Mouse (Mus musculus) hematopoietic stem cell, adult 5-6 weeks (primary cell): Measurements from ENCODE around the gene Snapc1. TPM values are rescaled to one million over a fixed set of nuclear protein-coding genes. Genes with fewer than 3 reads are reported as not detected.
A peak's percentile ranks its signal among the peaks of the same experiment; 100 is the strongest.

ENCODE experiments used
- ATAC-seq, 2 experiments: fragments of 125-278 bp in 1 of 2; replicated peaks in 1 of 2; 2 replicates each; pipeline ENCODE4 v1.8.0; 2016 to 2017; ENCODE audit warnings: inconsistent platforms in 2 of 2, mild to moderate bottlenecking in 2 of 2, moderate number of reproducible peaks in 2 of 2, low read depth in 1 of 2, moderate TSS enrichment in 1 of 2; ENCODE audit not compliant: low FRiP score in 2 of 2, poor library complexity in 2 of 2, severe bottlenecking in 2 of 2, insufficient read depth in 1 of 2, low TSS enrichment in 1 of 2
- total RNA-seq: library from RNA; stranded (forward); fragments of 172-1452, 232-1000 nt; gene quantifications from 2 replicates; pipeline ENCODE4 v1.2.3, GENCODE M21; 2017

Gene Snapc1
- total RNA-seq, 1 experiment from 2014 or later, result 13.3 TPM

DNA sequence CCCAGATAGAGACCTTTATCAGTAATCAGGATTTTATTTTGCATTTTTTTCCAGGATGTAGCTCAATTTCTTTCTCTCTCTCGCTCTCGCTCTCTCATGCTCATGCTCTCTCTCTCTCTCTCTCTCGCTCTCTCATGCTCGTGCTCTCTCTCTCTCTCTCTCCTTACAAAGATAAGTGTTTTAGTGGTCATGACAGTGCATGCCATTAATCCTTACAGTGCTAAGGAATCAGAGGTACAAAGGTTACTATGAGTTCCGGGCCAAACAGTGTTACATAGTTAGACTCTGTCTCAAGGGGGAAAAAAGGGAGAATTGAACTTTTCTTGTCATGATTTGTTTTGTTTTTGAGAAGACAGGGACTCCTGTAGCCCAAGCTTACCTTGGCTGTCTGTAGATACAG is 15.4 kb downstream of the Snapc1 start:
- ATAC-seq, result no peak

- ATAC-seq, result no peak
Measured at GRCm38 (mm10) chr12:73982533-73982932, 18.3 kb downstream of the Snapc1 start.

GRCm38 (mm10) chr12:73986299-73986698 is 22.0 kb downstream of the Snapc1 start:
- ATAC-seq, result no peak

GRCm38 (mm10) chr12:73988393-73989008 is 24.2 kb downstream of the Snapc1 start:
- no peak for ATAC-seq

- ATAC-seq, result peak; percentile 66 to 69; a peak in 3 of 4 replicates
Measured at GRCm38 (mm10) chr12:73989594-73989993, 25.3 kb downstream of the Snapc1 start.

DNA sequence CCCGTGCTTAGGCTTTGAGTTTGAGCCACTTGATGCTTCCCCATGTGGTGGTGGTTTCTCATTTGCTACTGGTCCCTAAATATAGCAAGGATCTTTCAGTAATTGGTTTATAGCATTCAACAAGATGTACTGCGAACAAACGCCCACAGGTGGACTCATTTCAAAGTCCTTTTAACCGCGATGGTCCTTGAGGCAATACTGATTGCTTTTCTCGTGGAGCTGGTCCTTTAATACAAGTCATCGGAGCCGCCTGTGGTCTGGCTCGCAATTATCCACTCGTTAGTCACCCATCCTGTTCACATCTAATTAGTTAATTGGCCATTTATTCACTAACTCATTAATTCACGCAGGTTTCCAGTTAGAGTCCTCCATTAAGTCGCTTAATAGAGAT is 32.6 kb downstream of the Snapc1 start:
- no peak for ATAC-seq

DNA sequence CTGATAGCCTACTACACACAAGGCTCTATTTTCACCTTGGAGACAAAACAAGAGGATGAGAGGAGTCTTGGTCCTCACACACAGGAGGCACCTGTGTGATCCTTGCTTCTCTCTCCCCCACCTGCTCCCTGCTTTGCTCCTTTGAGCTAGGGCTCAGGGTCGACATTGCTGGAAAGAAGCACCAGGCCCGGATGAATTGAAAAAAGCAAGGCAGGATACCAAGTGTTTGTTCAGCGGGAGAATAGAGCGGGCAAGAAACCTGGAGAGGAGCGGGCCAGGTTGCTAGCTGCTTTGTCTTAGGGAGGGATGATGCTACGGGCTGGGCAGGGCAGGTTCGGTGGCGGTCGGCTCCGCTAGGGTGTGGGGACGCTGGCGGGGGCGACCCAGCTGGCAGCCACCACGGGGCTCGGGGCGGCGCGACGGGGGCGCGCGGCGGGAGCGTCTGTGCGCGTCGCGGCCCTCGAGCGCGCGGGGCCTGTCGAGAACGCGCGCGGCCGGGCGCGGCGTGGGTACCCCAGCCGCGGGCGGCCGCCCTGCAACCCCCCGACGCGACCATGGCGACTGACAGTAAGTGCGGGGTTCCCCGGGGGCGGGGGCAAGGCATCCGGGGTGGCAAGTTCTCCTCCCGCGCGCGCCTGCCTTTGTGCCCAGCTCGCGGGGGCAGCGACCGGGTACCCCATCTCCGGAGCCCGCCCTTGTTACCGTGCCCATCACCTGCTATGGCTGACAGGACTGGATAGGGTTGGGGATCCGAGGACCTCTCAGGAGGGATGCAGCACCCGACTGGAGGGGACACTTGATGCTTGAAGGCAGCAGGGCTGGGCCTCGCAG is 33.2 kb downstream of the Snapc1 start, which contains the start of gene Syt16:
Gene Syt16, plus strand, starts transcription at position 365 of the 831 bp plus-strand sequence.
- 0 out of 4 replicates have a peak, but pooled peaks of 1 of the 2 experiments have one; percentile 36 for ATAC-seq

DNA sequence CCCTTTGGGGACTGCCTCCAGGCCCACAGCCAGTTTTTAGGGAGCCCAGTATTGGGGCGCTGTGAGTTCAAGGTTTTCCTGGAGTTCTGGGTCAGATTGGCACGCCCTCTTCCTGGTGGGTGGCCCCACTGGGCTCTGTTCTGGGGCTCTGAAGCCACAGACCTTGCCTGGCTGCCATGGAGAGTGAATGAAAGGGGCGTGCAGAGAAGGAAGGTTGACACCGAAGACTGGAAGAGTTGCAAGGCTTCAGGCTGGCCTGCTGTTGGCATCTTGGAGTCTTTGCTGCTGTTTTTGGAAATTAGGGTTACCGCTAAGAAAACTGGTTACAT is 33.8 kb downstream of the Snapc1 start:
- peak in 1 of 2 experiments; percentile 46; a peak in 1 of 4 replicates for ATAC-seq

DNA sequence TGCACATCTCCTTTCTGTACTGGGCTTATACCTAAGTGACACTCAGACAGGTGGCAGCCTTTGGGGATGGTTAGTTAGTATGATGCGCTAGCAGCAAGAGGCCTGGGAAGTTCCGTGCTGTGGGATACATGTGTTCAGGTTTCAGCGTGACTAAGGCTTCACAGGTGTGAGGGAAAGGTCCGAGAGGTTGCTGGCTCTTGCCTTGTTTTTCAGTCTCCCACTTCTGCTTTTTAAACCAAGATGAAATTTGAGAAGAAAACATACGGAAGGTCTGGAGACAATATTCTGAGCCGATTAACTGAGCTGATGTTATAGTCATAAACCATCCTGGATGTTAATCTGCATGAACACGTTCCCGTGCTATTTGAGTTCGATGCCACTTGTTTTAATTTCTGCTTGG is 38.2 kb downstream of the Snapc1 start:
- ATAC-seq, result 0 out of 4 replicates have a peak, but pooled peaks of 1 of the 2 experiments have one; percentile 2

GRCm38 (mm10) chr12:74009448-74009911 is 45.2 kb downstream of the Snapc1 start:
- ATAC-seq, result peak; percentile 73 to 80

- peak; percentile 46 to 59; a peak in 1 of 4 replicates for ATAC-seq
Measured at GRCm38 (mm10) chr12:74013739-74014138, 49.5 kb downstream of the Snapc1 start.

GRCm38 (mm10) chr12:74014739-74015270 is 50.5 kb downstream of the Snapc1 start:
- ATAC-seq, result peak; percentile 32 to 58; a peak in 2 of 4 replicates

DNA sequence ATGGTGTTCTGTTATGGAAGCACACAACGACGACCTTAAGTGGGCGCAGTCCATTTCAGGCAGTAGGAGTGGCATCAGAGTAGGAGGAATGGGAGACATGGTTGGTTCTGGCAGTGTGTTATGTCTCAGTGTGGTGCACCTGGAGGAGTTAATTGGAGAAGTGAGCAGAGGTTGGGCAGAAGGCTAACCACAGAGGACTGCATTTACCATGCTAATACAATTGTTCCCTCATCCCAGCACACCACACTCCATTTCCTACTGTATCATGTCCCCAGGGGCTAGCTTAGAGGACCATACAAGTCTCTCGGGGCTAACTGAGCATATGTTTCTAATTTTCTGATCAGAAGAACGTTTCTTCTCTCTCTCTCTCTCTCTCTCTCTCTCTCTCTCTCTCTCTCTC is 51.2 kb downstream of the Snapc1 start:
- ATAC-seq, result no peak

DNA sequence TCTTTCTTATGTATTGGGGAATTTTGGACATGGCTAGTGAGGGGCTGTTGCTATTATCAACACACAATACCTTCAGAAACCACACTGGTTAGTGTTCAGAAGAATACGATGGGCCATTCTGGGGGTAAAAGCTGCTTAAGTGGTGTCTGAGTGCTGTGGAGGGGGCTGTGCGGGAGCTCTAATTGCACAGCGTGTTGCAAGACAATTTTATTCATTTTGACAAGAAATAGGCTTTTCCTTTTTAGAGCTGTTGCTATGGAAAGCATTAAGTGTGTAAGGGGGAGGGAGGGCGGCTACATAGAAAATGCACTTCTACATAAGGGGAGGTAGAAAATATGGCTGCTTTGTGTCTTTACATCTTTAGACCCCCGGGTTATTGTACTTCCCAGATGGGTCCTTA is 59.0 kb downstream of the Snapc1 start:
- no peak for ATAC-seq

DNA sequence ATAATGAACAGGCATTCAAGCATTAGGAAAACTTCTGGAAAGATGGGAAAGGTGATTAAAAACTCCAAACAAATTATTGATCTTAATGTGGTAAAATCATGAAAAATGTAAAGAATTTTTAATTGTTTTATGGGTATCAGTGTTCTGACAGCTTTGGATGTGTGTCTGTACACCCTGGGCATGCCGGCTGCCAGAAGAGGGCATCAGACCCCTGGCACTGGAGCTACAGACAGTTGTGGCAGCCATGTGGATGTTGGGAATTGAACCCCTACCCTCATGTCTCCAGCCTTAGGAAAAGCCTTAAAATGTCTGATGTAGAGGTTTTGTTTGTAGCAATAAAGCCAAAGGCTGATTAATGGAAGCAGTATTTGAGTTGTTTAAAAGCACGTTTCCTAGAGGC is 60.6 kb downstream of the Snapc1 start:
- no peak for ATAC-seq
